Mouse (Mus musculus) ovary, postnatal 10 days (tissue): Measurements from ENCODE around the gene Mat1a.

Source experiments
- DNase-seq: peaks from one replicate; pipeline ENCODE4 v3.0.0; 2022; ENCODE audit warnings: low spot score

Mat1a gene

DNA sequence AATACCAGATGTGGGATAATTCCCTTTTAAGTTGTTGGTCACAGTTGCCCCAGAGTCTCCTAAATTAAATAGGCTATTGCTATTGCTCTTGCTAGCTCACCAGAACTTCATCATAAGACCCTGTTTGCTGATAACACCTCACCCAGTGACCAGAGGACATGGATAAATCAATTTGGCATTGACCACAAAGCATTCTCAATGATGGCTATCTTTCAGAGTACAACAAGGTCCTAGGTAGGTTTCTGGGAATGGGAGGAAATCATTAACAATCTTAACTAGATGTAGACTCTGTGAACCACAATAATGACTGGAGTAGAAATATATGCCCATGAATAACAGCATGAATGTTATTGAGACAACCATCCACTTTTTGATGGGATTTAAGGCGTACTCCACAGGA is 35.9 kb downstream of the Mat1a start:
- no peak for DNase-seq

DNA sequence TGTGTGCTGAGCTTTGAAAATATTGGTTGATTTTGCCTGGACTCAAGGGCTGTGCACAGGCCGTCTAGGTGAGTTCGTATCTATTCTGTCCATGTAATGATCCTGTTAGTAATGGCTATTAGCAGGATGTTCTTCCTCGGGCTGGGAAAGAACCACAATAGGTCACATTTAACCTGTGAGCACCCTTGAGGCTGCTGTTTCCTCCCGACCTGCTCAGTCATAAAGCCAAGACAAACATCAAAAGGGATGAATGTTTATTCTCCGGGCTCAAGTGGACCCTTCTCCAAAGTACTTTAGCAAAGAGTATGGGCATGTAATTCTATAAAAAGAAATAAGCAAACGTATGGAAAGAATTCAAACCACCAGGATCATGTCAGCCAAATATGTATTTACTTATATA is 41.2 kb downstream of the Mat1a start:
- DNase-seq: no peak

DNA sequence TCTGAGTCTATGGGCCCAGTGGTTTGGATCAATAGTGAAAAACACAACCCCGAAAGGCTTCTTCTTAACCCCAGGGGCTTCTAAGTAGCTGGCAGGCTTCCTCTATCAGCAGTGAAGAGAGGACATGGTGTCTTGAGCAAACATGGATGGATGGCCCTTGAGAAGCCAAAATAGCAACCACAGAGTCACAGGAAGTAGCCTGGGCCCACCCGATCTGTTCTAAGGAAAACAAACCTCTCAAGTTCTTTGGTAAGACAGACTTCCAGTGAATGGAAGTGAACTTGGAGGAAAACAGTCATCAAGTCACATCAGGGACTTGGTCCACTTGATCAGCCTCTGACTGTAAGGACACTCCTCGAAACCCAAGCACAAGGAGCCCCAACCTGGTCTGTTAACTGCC is 42.1 kb downstream of the Mat1a start:
- no peak for DNase-seq

DNA sequence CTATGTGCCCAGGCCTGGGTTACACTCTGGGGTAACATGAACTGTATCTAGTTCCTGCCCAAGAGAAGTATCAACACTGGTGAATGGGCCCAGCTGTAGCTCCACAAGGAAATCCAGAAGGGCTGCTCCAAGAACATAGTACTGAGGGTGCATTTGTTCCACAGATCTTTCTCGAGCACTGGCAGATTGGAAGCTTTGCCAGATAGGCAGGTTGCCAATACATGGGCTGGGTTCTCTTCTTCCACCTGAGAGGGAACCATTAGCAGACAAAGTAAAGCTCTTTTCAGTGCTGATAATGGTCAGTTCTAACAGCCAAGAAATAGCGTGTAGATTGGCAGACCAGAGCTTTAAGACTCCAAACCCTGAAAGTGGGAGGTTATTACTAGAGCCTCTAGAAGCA is 42.5 kb downstream of the Mat1a start:
- no peak for DNase-seq

DNA sequence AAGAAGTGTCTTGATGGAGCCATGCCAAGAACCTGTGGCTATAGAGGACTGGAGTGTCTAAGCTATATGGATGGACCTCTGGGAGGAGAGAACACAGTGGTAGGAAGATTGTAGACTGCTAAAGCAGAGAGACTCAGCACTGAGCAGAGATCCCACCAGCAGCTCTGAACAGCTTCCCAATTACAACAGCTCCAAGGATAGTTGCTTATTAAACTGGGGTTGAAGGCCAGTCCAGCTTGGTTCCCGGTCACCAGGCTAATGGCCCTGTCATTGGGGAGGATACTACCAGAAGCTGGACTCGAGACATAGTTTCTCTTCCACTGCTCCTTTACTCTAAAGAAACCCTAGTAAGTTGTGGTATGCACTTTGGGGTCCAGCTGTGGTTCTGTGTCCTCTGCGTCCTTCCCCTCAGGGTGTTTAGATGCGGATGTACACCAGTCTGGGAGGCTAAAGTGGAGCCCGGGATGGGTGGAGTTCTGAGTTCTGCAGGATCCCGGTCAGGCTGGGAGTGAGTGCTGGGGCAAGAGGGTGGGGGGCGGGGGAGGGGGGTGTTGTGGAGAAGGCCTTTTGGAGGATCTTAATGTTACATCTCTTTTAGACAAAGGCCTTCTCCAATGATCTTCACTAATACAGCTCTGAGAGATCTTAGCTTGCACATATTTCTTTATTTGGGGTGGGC is 46.5 kb downstream of the Mat1a start, which contains the start of gene Mbl1:
TSS of gene Mbl1 (plus strand) at position 239 of the 679 bp plus-strand sequence.
- no peak for DNase-seq

DNA sequence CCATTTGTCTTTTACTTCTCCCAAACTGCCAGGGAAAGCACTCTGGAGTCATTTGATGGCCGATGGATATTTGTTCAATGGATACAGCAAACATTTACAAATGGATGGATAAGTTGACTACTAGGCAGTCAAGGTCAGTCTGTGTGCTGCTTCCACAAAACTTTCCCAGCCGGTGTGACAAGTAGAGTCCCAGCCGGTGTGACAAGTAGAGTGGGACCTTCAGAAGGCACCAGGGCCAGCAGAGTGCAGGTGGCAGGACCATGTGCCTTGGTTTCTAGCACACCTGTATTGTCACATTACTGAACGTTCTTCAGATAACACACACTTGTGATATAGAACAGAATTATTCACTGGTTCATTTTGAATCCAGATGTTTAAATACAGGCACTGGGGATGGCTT is 55.2 kb downstream of the Mat1a start:
- no peak for DNase-seq

DNA sequence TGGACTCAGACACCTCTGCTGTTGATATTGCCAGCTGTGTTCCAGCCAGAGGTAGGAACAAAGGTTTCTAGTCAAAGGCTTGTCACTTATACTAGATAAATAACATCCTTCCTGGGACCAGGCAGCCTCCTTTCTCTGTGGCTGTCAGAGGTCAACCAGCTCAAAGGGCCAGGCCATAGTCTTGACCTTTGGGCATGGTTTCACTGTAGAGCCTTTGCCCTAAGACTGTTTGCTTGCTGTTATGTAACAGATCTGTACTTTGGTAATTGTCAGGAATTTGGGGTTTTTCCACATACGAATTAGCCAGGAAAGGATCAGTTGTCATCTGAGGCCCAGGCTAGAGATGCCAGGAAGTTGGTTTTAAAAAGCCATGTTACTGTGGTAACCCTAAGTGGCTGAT is 55.9 kb downstream of the Mat1a start:
- no peak for DNase-seq

DNA sequence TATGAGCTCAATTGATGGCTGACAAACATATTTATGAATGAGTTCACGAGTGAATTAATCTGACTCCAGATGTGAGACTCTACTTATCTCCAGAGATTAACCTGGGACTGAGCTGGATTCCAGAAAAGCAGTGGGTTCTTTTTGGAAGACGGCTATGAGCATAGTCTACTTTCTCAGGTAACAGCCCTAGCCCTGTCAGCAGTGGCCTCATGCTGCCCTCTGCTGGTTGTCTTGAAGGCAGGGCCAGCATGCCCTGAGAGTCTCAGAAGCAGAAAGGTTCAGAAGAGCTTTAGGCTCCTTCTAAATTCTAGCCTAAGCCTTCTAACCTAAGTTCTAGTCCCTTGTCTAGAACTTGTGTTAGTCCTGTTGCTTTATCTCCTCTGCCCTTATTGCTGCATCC is 57.8 kb downstream of the Mat1a start:
- no peak for DNase-seq

DNA sequence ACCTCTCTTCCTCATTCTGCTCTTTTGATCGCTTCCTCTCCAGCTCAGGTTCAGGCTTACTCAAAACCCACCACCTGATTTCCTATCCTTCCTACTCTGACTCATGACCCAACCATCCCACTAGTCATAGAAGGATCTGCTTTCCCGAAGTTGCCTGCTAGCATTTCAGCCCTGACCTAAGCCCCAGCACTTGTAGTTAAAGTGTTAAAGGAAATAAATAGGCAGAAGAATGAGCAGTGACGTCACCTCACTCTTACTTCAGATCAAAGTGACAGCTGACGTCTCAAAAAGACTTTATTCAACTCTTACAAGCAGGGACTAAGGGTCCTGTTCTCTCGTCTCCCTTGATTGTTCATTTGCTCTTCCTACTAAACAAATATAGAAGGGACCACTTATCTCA is 62.4 kb downstream of the Mat1a start:
- no peak for DNase-seq

DNA sequence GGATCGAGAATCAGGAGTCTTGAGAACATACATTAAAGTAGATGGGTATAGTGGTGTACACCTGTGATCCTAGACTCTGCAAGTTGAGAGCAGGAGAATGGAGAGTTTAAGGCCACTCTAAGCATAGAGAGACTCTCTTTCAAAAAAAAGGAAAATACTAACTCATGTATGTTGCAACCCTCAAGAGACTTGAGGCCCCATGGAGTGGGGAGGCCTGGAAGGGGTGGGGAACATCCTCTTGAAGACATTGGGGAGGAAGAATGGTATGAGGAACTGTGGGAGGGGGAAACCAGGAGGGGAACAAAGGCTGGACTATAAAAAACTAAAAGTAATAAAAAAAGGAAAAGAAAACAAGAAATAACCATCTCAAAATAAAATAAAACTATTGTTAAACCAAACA is 63.7 kb downstream of the Mat1a start:
- no peak for DNase-seq

DNA sequence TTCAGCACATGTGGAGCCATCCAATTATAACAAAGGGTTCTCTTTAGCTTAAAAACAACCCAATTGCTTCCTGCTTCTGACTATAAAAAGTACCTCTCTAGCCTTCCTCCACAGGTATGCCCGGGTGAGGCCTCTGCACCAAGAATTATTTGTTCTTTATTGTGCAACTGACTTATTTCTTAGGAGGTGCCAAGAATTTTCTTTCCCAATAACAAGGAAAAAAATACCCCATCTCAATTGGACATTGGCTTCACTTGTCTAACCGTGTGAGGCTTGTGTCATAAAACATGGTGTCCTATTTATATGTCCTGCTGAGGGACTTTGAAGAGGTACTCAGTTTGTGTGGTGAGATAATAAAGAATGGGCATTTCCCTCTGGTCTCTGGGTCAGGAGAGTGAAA is 65.7 kb downstream of the Mat1a start:
- no peak for DNase-seq
